Mouse (Mus musculus) induced T-regulatory cell, adult 2 months (primary cell): ENCODE results near the gene Arhgap28.

ENCODE experiments used
- DNase-seq: peaks from one replicate; pipeline ENCODE4 v3.0.0-alpha.2; 2012; ENCODE audit warnings: low read depth

Arhgap28 gene

GRCm38 (mm10) chr17:67989716-67990115, 14.2 kb downstream of the Arhgap28 start:
- no peak for DNase-seq

GRCm38 (mm10) chr17:67988920-67989621, 14.8 kb downstream of the Arhgap28 start:
- no peak for DNase-seq

GRCm38 (mm10) chr17:67985532-67985931, 18.4 kb downstream of the Arhgap28 start:
- DNase-seq: no peak

- DNase-seq: no peak
These were observed 23.3 kb downstream of the Arhgap28 start for GRCm38 (mm10) chr17:67980573-67980972.

- DNase-seq: no peak
These were observed 24.7 kb downstream of the Arhgap28 start for GRCm38 (mm10) chr17:67979248-67979647.

GRCm38 (mm10) chr17:67978786-67979185, 25.1 kb downstream of the Arhgap28 start:
- no peak for DNase-seq

- DNase-seq: no peak
These were observed 27.5 kb downstream of the Arhgap28 start for GRCm38 (mm10) chr17:67976465-67976864.

- DNase-seq: no peak
These were observed 27.9 kb downstream of the Arhgap28 start for GRCm38 (mm10) chr17:67976027-67976426.

GRCm38 (mm10) chr17:67974679-67975078, 29.2 kb downstream of the Arhgap28 start:
- no peak for DNase-seq

- DNase-seq: no peak
These were observed 36.9 kb downstream of the Arhgap28 start for GRCm38 (mm10) chr17:67966853-67967540.

- no peak for DNase-seq
These were observed 41.1 kb downstream of the Arhgap28 start for GRCm38 (mm10) chr17:67962858-67963257.

GRCm38 (mm10) chr17:67962020-67962419, 41.9 kb downstream of the Arhgap28 start:
- no peak for DNase-seq

- no peak for DNase-seq
These were observed 45.0 kb downstream of the Arhgap28 start for GRCm38 (mm10) chr17:67958909-67959308.

GRCm38 (mm10) chr17:67957603-67958002, 46.3 kb downstream of the Arhgap28 start:
- DNase-seq: no peak

GRCm38 (mm10) chr17:67955876-67956690, 47.8 kb downstream of the Arhgap28 start:
- no peak for DNase-seq

- DNase-seq: no peak
These were observed 49.0 kb downstream of the Arhgap28 start for GRCm38 (mm10) chr17:67954961-67955360.

GRCm38 (mm10) chr17:67950523-67951213, 53.3 kb downstream of the Arhgap28 start:
- DNase-seq: no peak

- DNase-seq: no peak
These were observed 55.3 kb downstream of the Arhgap28 start for GRCm38 (mm10) chr17:67948601-67949000.

GRCm38 (mm10) chr17:67945453-67945852, 58.5 kb downstream of the Arhgap28 start:
- DNase-seq: no peak

- no peak for DNase-seq
These were observed 59.7 kb downstream of the Arhgap28 start for GRCm38 (mm10) chr17:67944256-67944655.

GRCm38 (mm10) chr17:67941026-67941425, 62.9 kb downstream of the Arhgap28 start:
- DNase-seq: no peak

GRCm38 (mm10) chr17:67937050-67937449, 66.9 kb downstream of the Arhgap28 start:
- DNase-seq: no peak
